Mouse (Mus musculus) lung, postnatal 0 days (tissue): Measurements from ENCODE around the gene Fam102a.

Source experiments
- CTCF ChIP-seq: IDR thresholded peaks from 2 replicates; pipeline ENCODE4 v1.5.1; 2016; ENCODE audit warnings: antibody characterized with exemption, mild to moderate bottlenecking
- EP300 ChIP-seq: IDR thresholded peaks from 2 replicates; pipeline ENCODE4 v1.6.1; 2016; ENCODE audit warnings: antibody characterized with exemption, mild to moderate bottlenecking, control low read depth

GRCm38 (mm10) chr2:32507906-32508305, 27.2 kb upstream of the Fam102a start:
- TF ChIP-seq EP300 (no peak), CTCF (no peak)
